Mouse (Mus musculus) large intestine, adult 2 months (tissue): ENCODE data around the gene Tmem106c. TPM values are rescaled to one million over a fixed set of nuclear protein-coding genes. Genes with fewer than 3 reads are reported as not detected.

Source experiments
- DNase-seq: peaks from one replicate; pipeline ENCODE4 v3.0.0-alpha.2; 2012; ENCODE audit warnings: low read depth, low spot score
- WGBS: fragments of 180-500 bp; shearing (Covaris S2); methylation state at CpG from one replicate; pipeline ENCODE4 v1.1.7; 2018; 5-methylcytosine and 5-hydroxymethylcytosine counted together
- polyA plus RNA-seq: library from polyadenylated mRNA; depleted of rRNA; stranded (reverse); fragments of >200 nt; gene quantifications from 2 replicates; pipeline ENCODE4 v1.2.3, GENCODE M21; 2012; rRNA removed

The Tmem106c gene
- 26.5 and 28.6 TPM in 2 replicates for polyA plus RNA-seq

GRCm38 (mm10) chr15:97963989-97964835, at the start of gene Tmem106c:
TSS of gene Tmem106c (plus strand) at chr15:97964200.
- 1% methylated on average over 67 of the region's 67 CpGs for WGBS
- DNase-seq, result peak; percentile 69

GRCm38 (mm10) chr15:97914331-97914747, 49.7 kb upstream of the Tmem106c start:
- 4% methylated on average over 9 of the region's 9 CpGs for WGBS
- no peak for DNase-seq

- 27% methylated on average over 9 of the region's 9 CpGs for WGBS
- no peak for DNase-seq
Observed at GRCm38 (mm10) chr15:97917994-97918393, 46.0 kb upstream of the Tmem106c start.

- WGBS, result 79% methylated on average over 7 of the region's 7 CpGs
- no peak for DNase-seq
Observed at GRCm38 (mm10) chr15:97919217-97919616, 44.8 kb upstream of the Tmem106c start.

- no peak for DNase-seq
- 36% methylated on average over 5 of the region's 5 CpGs for WGBS
Observed at GRCm38 (mm10) chr15:97920306-97920705, 43.7 kb upstream of the Tmem106c start.

GRCm38 (mm10) chr15:97921796-97922195, 42.2 kb upstream of the Tmem106c start:
- no peak for DNase-seq
- 30% methylated on average over 9 of the region's 9 CpGs for WGBS

GRCm38 (mm10) chr15:97922421-97922820, 41.6 kb upstream of the Tmem106c start:
- WGBS, result 66% methylated on average over 2 of the region's 2 CpGs
- DNase-seq, result no peak

- no peak for DNase-seq
- 21% methylated on average over 4 of the region's 4 CpGs for WGBS
Observed at GRCm38 (mm10) chr15:97927018-97927417, 37.0 kb upstream of the Tmem106c start.

- DNase-seq, result no peak
Observed at GRCm38 (mm10) chr15:97927821-97928220, 36.2 kb upstream of the Tmem106c start.

GRCm38 (mm10) chr15:97929259-97929824, 34.7 kb upstream of the Tmem106c start:
- 14% methylated on average over 13 of the region's 13 CpGs for WGBS
- DNase-seq, result no peak

More at GRCm38 (mm10) chr15:97927821-97928220, 36.2 kb upstream of the Tmem106c start:
- WGBS, result 18% methylated on average over 6 of the region's 6 CpGs

- WGBS, result 35% methylated on average over 12 of the region's 12 CpGs
- DNase-seq, result no peak
Observed at GRCm38 (mm10) chr15:97932441-97932840, 31.6 kb upstream of the Tmem106c start.

- 54% methylated on average over 6 of the region's 6 CpGs for WGBS
- no peak for DNase-seq
Observed at GRCm38 (mm10) chr15:97938580-97938979, 25.4 kb upstream of the Tmem106c start.

- 82% methylated on average over 2 of the region's 2 CpGs for WGBS
Observed at GRCm38 (mm10) chr15:97940088-97940487, 23.9 kb upstream of the Tmem106c start.

GRCm38 (mm10) chr15:97941306-97941705, 22.7 kb upstream of the Tmem106c start:
- DNase-seq, result no peak
- WGBS, result 65% methylated on average over 2 of the region's 2 CpGs

More at GRCm38 (mm10) chr15:97940088-97940487, 23.9 kb upstream of the Tmem106c start:
- no peak for DNase-seq

- 69% methylated on average over 8 of the region's 8 CpGs for WGBS
- no peak for DNase-seq
Observed at GRCm38 (mm10) chr15:97942538-97942937, 21.5 kb upstream of the Tmem106c start.

- WGBS, result 37% methylated on average over 8 of the region's 8 CpGs
- DNase-seq, result no peak
Observed at GRCm38 (mm10) chr15:97943356-97943755, 20.6 kb upstream of the Tmem106c start.

- DNase-seq, result no peak
- WGBS, result 20% methylated on average over 11 of the region's 11 CpGs
Observed at GRCm38 (mm10) chr15:97944919-97945574, 19.0 kb upstream of the Tmem106c start.

- DNase-seq, result no peak
- 26% methylated on average over 11 of the region's 11 CpGs for WGBS
Observed at GRCm38 (mm10) chr15:97945656-97946315, 18.2 kb upstream of the Tmem106c start.

- 36% methylated on average over 7 of the region's 7 CpGs for WGBS
- no peak for DNase-seq
Observed at GRCm38 (mm10) chr15:97948720-97949119, 15.3 kb upstream of the Tmem106c start.

GRCm38 (mm10) chr15:97949706-97950105, 14.3 kb upstream of the Tmem106c start:
- no peak for DNase-seq
- WGBS, result 77% methylated on average over 3 of the region's 3 CpGs
